In the genomic region with DNA sequence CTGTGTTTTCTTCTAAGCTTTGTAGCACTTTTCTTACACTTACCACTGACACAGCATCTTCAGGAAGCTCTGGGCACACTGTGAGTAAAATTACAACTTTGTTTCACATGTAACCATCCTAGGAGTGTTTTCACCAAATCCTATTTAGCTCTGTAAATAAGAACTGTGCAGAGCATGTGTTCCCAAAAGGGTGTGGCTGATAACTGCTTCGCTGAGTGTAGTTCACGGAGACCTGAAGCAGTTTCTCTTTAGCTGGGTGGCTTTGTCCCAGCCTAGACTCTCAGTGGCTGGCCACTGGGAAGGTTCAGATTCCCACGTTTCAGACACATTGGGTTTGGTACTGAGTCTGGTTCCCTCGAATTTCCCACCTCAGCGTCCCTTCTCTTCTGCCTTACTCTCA, we compare ENCODE assay signal across 26 mouse cellular contexts. TPM values are rescaled to one million over a fixed set of nuclear protein-coding genes. Genes with fewer than 3 reads are reported as not detected.
DNase-seq lines count a peak whose midpoint lies in the region; ATAC-seq and TF ChIP-seq lines count a peak whose summit lies in the region.
"Had no signal": no experiment of that assay in that cellular context is flagged by ENCODE, and none has a peak within 500 bp of the region (broad histone marks: within the 10 kb centered on the region; RNA-seq: fewer than 3 reads in every experiment).

No protein-coding gene starts in this region.

- 39% methylated on average over 5 of the region's 5 CpGs for WGBS in intestine, postnatal 0 days
- WGBS in stomach, embryonic 16.5 days: 61% methylated on average over 5 of the region's 5 CpGs
- 83% methylated on average over 5 of the region's 5 CpGs for WGBS in limb, embryonic 10.5 days

- no peak for DNase-seq in testis, postnatal 10 days (ENCODE audit: low spot score)
- no peak for DNase-seq in gastrocnemius, adult 2 months
- DNase-seq in cerebellum, postnatal 4 days (ENCODE audit: low spot score in 2 of 2): no peak
- DNase-seq in limb, embryonic 10.5 days (ENCODE audit: low spot score): no peak
- DNase-seq: adrenal gland, adult 2 months; adrenal gland, postnatal 14 days; B cell, adult 2 months; cerebellum, adult 11 months; cerebellum, adult 2 months; cerebellum, adult 9-11 months; cerebellum, postnatal 25 days; embryo, embryonic 11 days; gastrocnemius, postnatal 10 days; gastrocnemius, postnatal 36 days; heart, postnatal 4 days had no signal

- no peaks in the 10 kb centered on the region for H3K9me3 ChIP-seq in intestine, postnatal 0 days (ENCODE audit: control insufficient read depth)
- H3K9me3 ChIP-seq in stomach, embryonic 16.5 days (replicated peaks; ENCODE audit: control insufficient read depth, low read length): no peaks in the 10 kb centered on the region
- H3K9me3 ChIP-seq in limb, embryonic 10.5 days (replicated peaks): no peaks in the 10 kb centered on the region
- H3K9me3 ChIP-seq: embryonic facial prominence, embryonic 10.5 days; embryonic facial prominence, embryonic 13.5 days; forebrain, embryonic 12.5 days; forebrain, embryonic 15.5 days had no signal

- no peak overlapping the region for H3K9ac ChIP-seq in intestine, postnatal 0 days (ENCODE audit: low read depth, low read length)
- no peak overlapping the region for H3K9ac ChIP-seq in stomach, embryonic 16.5 days (ENCODE audit: low read length)
- H3K9ac ChIP-seq: embryonic facial prominence, embryonic 13.5 days; forebrain, embryonic 12.5 days; forebrain, embryonic 15.5 days; hindbrain, embryonic 14.5 days had no signal

- intact Hi-C loops in gastrocnemius, adult 2 months (cut with DNase I): no loop called here

- peak overlapping the region; percentile 41 for H3K4me3 ChIP-seq in testis, adult 2 months (ENCODE audit: control insufficient read depth, low read depth, low read length)
- H3K4me3 ChIP-seq in intestine, postnatal 0 days (ENCODE audit: low read depth, low read length): no peak overlapping the region
- H3K4me3 ChIP-seq in stomach, embryonic 16.5 days (replicated peaks; ENCODE audit: low read length): no peak overlapping the region
- H3K4me3 ChIP-seq in gastrocnemius, adult 2 months: no peak overlapping the region
- H3K4me3 ChIP-seq in limb, embryonic 10.5 days: no peak overlapping the region
- H3K4me3 ChIP-seq: embryonic facial prominence, embryonic 10.5 days; embryonic facial prominence, embryonic 13.5 days; erythroblast, embryonic 14.5 days; forebrain, embryonic 12.5 days; forebrain, embryonic 15.5 days had no signal

- H3K4me2 ChIP-seq in intestine, postnatal 0 days (replicated peaks; ENCODE audit: low read depth): peak overlapping the region; percentile 13; the same call in 1 of the 2 replicates
- no peak overlapping the region for H3K4me2 ChIP-seq in stomach, embryonic 16.5 days (ENCODE audit: low read depth, low read length)
- H3K4me2 ChIP-seq: embryonic facial prominence, embryonic 13.5 days; forebrain, embryonic 12.5 days; forebrain, embryonic 15.5 days; heart, embryonic 11.5 days; hindbrain, embryonic 14.5 days had no signal

- H3K27ac ChIP-seq in testis, adult 2 months (ENCODE audit: control insufficient read depth, insufficient read depth, low read depth, low read length): no peak overlapping the region
- no peak overlapping the region for H3K27ac ChIP-seq in intestine, postnatal 0 days (ENCODE audit: low read depth, low read length)
- peak overlapping the region; percentile 43; the same call in 1 of the 2 replicates for H3K27ac ChIP-seq in stomach, embryonic 16.5 days (ENCODE audit: low read length)
- no peak overlapping the region for H3K27ac ChIP-seq in gastrocnemius, adult 2 months
- no peak overlapping the region for H3K27ac ChIP-seq in limb, embryonic 10.5 days
- H3K27ac ChIP-seq: embryonic facial prominence, embryonic 10.5 days; embryonic facial prominence, embryonic 13.5 days; forebrain, embryonic 12.5 days; forebrain, embryonic 15.5 days; hindbrain, embryonic 14.5 days; hindbrain, postnatal 0 days had no signal

- no peak for TF ChIP-seq POLR2A in testis, adult 2 months (IDR thresholded peaks at IDR 0.05; ENCODE audit: control insufficient read depth, low read depth, low read length)

- peaks cover 3% of the 10 kb centered on the region; the same call in 1 of the 2 replicates for H3K4me1 ChIP-seq in testis, adult 2 months (ENCODE audit: control insufficient read depth, insufficient read depth, low read length)
- no peaks in the 10 kb centered on the region for H3K4me1 ChIP-seq in intestine, postnatal 0 days (replicated peaks; ENCODE audit: control insufficient read depth, insufficient read depth, low read length)
- no peaks in the 10 kb centered on the region for H3K4me1 ChIP-seq in stomach, embryonic 16.5 days (ENCODE audit: control insufficient read depth, insufficient read depth, low read length)
- H3K4me1 ChIP-seq in limb, embryonic 10.5 days: no peaks in the 10 kb centered on the region
- H3K4me1 ChIP-seq: embryonic facial prominence, embryonic 10.5 days; embryonic facial prominence, embryonic 13.5 days; forebrain, embryonic 12.5 days; forebrain, embryonic 15.5 days had no signal

- H3K36me3 ChIP-seq in testis, adult 2 months (ENCODE audit: control insufficient read depth, insufficient read depth, low read length): no peaks in the 10 kb centered on the region
- no peaks in the 10 kb centered on the region for H3K36me3 ChIP-seq in intestine, postnatal 0 days (ENCODE audit: control insufficient read depth, insufficient read depth)
- no peaks in the 10 kb centered on the region for H3K36me3 ChIP-seq in stomach, embryonic 16.5 days (ENCODE audit: control insufficient read depth, insufficient read depth, low read length)
- H3K36me3 ChIP-seq in limb, embryonic 10.5 days: no peaks in the 10 kb centered on the region
- H3K36me3 ChIP-seq: embryonic facial prominence, embryonic 10.5 days; embryonic facial prominence, embryonic 13.5 days; forebrain, embryonic 12.5 days; forebrain, embryonic 15.5 days had no signal

- TF ChIP-seq CTCF in testis, adult 2 months (IDR thresholded peaks at IDR 0.05; ENCODE audit: control insufficient read depth, insufficient read depth, insufficient replicate concordance, low read depth, low read length): no peak
- TF ChIP-seq CTCF in intestine, postnatal 0 days (IDR thresholded peaks at IDR 0.05; ENCODE audit: low read depth): no peak
- TF ChIP-seq CTCF in gastrocnemius, adult 2 months (IDR thresholded peaks at IDR 0.05): no peak

- no peaks in the 10 kb centered on the region for H3K27me3 ChIP-seq in testis, adult 2 months (ENCODE audit: control insufficient read depth, insufficient read depth, low read length)
- no peaks in the 10 kb centered on the region for H3K27me3 ChIP-seq in intestine, postnatal 0 days (replicated peaks; ENCODE audit: control insufficient read depth, insufficient read depth, low read length)
- H3K27me3 ChIP-seq in stomach, embryonic 16.5 days (ENCODE audit: control insufficient read depth, insufficient read depth, low read length): no peaks in the 10 kb centered on the region
- H3K27me3 ChIP-seq in limb, embryonic 10.5 days (ENCODE audit: low read depth, poor library complexity, severe bottlenecking): no peaks in the 10 kb centered on the region
- H3K27me3 ChIP-seq: embryonic facial prominence, embryonic 13.5 days; forebrain, embryonic 12.5 days; forebrain, embryonic 15.5 days had no signal

- ATAC-seq in intestine, postnatal 0 days: no peak
- peak; percentile 51; the same call in 1 of the 2 replicates for ATAC-seq in stomach, embryonic 16.5 days (ENCODE audit: insufficient read depth, low FRiP score)
- ATAC-seq: forebrain, embryonic 15.5 days; hindbrain, postnatal 0 days had no signal

RNA-seq across cellular contexts. Expression of a gene that starts 22.4 kb away (rescaled TPM):
- 2.0 and 2.3 TPM in 2 replicates for polyA plus RNA-seq in testis, adult 2 months (2012; rRNA removed)
- 6.8 and 7.2 TPM in 2 replicates for polyA plus RNA-seq in intestine, postnatal 0 days (2015; fragmentation: Nextera tagmentation; extraction: Ambion mirVana)
- 11.9 and 13.6 TPM in 2 replicates for polyA plus RNA-seq in stomach, embryonic 16.5 days (2015; fragmentation: Nextera tagmentation; extraction: Ambion mirVana)
- total RNA-seq in gastrocnemius, adult 2 months (2021): 10 to 100 TPM; 10.1 to 15.0 TPM
- polyA plus RNA-seq in limb, embryonic 10.5 days (2016; fragmentation: Nextera tagmentation; extraction: Ambion mirVana): 31.2 and 32.4 TPM in 2 replicates
